Mouse (Mus musculus) midbrain, embryonic 15.5 days (tissue): Measurements from ENCODE around the gene Msantd3. TPM values are rescaled to one million over a fixed set of nuclear protein-coding genes. Genes with fewer than 3 reads are reported as not detected.

Experiments
- ATAC-seq: fragments of 200-750 bp; cut with Nextera tagmentation; replicated peaks from 2 replicates; pipeline ENCODE4 v1.8.0; 2017; ENCODE audit warnings: moderate TSS enrichment
- H3K27ac ChIP-seq: fragments of 300-500 bp; sonication (generic); 2 replicates; pipeline ENCODE4 v1.5.1; 2015; ENCODE audit warnings: mild to moderate bottlenecking, inconsistent platforms
- H3K27me3 ChIP-seq: fragments of 300-500 bp; sonication (generic); replicated peaks from 2 replicates; pipeline ENCODE4 v1.6.1; 2015; ENCODE audit warnings: inconsistent platforms
- H3K36me3 ChIP-seq: fragments of 300-500 bp; sonication (generic); replicated peaks from 2 replicates; pipeline ENCODE4 v1.6.1; 2015; ENCODE audit warnings: inconsistent platforms
- H3K4me1 ChIP-seq: fragments of 300-500 bp; sonication (generic); 2 replicates; pipeline ENCODE4 v1.6.1; 2015; ENCODE audit warnings: inconsistent platforms
- H3K4me2 ChIP-seq: fragments of 300-500 bp; sonication (generic); 2 replicates; pipeline ENCODE4 v1.6.1; 2015; ENCODE audit warnings: inconsistent platforms, mild to moderate bottlenecking, moderate library complexity
- H3K4me3 ChIP-seq: fragments of 300-500 bp; sonication (generic); 2 replicates; pipeline ENCODE4 v1.5.1; 2015; ENCODE audit warnings: mild to moderate bottlenecking, inconsistent platforms
- H3K9ac ChIP-seq: fragments of 300-500 bp; sonication (generic); 2 replicates; pipeline ENCODE4 v1.6.1; 2015; ENCODE audit warnings: mild to moderate bottlenecking, inconsistent platforms
- H3K9me3 ChIP-seq: fragments of 300-500 bp; sonication (generic); 2 replicates; pipeline ENCODE4 v1.6.1; 2016; ENCODE audit warnings: inconsistent platforms
- WGBS: fragments of 180-500 bp; shearing (Covaris S2); methylation state at CpG from one replicate; pipeline ENCODE4 v1.1.7; 2015; ENCODE audit warnings: mixed read lengths; 5-methylcytosine and 5-hydroxymethylcytosine counted together
- polyA plus RNA-seq: library from polyadenylated mRNA; unstranded; fragments of >200 nt; fragmentation: Nextera tagmentation; extraction: Ambion mirVana; gene quantifications from 2 replicates; pipeline ENCODE4 v1.2.1, GENCODE M21; 2015

Gene Msantd3
- polyA plus RNA-seq, 1 experiment from 2014 or later = 33.3 TPM

DNA sequence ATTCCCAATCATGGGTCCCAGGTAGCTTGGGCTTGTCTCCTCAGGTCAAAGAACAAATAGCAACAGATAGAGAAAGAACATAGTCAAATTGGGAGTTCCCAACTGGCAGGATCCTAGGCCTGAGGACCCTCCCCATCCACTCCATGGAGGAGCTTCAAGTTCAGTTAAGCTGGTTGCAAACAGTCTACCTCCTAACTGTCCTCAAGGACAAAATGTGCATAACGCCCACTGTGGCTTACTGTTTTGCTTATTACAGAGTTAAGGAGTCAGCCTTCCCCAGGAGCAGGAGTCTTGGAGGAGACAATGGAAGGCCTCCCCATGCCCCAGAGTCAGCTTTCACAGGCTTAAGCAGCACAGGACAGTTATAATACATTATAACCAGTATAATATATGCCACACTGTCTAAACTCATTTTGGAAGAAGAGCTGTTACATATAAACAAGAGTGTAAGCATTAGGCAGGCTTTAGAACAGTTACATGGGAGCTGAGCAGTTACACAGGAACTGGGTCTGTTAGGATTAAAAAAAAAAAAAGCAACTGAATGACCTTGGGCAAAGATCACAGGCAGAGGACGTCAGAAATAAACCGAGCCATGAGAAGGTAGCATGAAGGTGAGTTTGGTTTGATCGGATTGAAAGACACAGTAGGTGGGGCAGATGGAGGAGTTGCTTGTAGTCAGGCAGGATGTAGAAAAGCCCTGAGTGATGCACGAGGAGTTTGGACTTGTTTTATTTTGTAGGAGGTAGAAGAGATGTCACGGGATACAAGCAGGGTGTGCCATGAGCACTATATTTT lies 3.5 kb downstream of the Msantd3 start:
- H3K27me3 ChIP-seq = no peaks in the 10 kb centered on the region
- H3K9ac ChIP-seq = no peak overlapping the region
- no peak overlapping the region for H3K27ac ChIP-seq
- no peaks in the 10 kb centered on the region for H3K9me3 ChIP-seq
- no peak overlapping the region for H3K4me3 ChIP-seq
- H3K4me2 ChIP-seq = 0 out of 2 replicates have a peak overlapping the region, but pooled peaks have one; percentile 94
- peaks cover 76% of the 10 kb centered on the region for H3K4me1 ChIP-seq
- H3K36me3 ChIP-seq = no peaks in the 10 kb centered on the region
- ATAC-seq = no peak
- 65% methylated on average over 6 of the region's 6 CpGs for WGBS

DNA sequence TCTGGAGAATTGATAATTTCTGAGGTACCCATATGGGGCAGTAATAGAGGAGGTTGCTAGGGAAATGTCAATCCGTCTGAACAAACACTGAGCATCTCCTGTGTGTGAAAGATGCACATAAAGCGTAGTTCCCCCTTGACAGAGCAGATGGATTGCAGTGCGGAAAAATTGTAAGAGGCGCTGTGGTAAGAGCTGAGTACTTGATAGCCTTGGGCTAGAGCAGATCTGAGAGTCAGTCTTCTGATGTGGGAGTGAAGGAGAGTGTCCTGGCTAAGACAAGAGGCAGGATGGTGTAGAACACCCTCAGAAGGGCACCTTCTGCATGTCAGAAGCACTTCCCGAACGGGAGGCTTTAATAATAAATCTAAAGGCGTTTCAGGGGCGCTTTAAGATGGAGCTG lies 4.4 kb downstream of the Msantd3 start:
- Histone ChIP-seq H3K27ac (no peak overlapping the region), H3K4me1 (peaks cover 83% of the 10 kb centered on the region), H3K9me3 (no peaks in the 10 kb centered on the region), H3K27me3 (no peaks in the 10 kb centered on the region), H3K36me3 (no peaks in the 10 kb centered on the region), H3K4me3 (no peak overlapping the region), H3K9ac (no peak overlapping the region), H3K4me2 (no peak overlapping the region)
- 59% methylated on average over 8 of the region's 8 CpGs for WGBS
- no peak for ATAC-seq

DNA sequence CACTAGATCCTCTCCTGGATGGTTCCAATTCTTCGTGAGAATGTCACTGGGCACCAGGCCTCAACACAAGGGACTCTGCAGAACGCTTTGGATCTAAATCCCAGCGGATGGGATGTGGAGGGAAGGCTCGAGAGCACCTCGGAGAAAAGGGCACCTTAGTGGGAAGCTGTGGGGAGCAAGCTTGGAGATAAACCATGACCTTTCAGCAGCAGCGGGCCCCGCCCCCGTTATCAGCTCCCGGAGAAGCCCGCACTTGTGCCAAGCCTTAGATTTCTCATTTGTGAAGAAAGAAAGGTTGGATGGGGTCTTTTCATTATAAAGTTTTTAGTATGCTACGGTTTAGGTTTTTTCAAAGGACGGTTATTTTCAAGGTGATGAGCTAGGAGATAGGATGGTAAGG lies 6.2 kb downstream of the Msantd3 start:
- H3K9me3 ChIP-seq = no peaks in the 10 kb centered on the region
- H3K4me3 ChIP-seq = no peak overlapping the region
- no peaks in the 10 kb centered on the region for H3K36me3 ChIP-seq
- 40% methylated on average over 12 of the region's 12 CpGs for whole genome bisulfite sequencing
- no peaks in the 10 kb centered on the region for H3K27me3 ChIP-seq
- no peak overlapping the region for H3K4me2 ChIP-seq
- H3K9ac ChIP-seq = no peak overlapping the region
- peaks cover 78% of the 10 kb centered on the region for H3K4me1 ChIP-seq
- no peak for ATAC-seq
- H3K27ac ChIP-seq = peak overlapping the region; percentile 40; the same call in 1 of the 2 replicates

DNA sequence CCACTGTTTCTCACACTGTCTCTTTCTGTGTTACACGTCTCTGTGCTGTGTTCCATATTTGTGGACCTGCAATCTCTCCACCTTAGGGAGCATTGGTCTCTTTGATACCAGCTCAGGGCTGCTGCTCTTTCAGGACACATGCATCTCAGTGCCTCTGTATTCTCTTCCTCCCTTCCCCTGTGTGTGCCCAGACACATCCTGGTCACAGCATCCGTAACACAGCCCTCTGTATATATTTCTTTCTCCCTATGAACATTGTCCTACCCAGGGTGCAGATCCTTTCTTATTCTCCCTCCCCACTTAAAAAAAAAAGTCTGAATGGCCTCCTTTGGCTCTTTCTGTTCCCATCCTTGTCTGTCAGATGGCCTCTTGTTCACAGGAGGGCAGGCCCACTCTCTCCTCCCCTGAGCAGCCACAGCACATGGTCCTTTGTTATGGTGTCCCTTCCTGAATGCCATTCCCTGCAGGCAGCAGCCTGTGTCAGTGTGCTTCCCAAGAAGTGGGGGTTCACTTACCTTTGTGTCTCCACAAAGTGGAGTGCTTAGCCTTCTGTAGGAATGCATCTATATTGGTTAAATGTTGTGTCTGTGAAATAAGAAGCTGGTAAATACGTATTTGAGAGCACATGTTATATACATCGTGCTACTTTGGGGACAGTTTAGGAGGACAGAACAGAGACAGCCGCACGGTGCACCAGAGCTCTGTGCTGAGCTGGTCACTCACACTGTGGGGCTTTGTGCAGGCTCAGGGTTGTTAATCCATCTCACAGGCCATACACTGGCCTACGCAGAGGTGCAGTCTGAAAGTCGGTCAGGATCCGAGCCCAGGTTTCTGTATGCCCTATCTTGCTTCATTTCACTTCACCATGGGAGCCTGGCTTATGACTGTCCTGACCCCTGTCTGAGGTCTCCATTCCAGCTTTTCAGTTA lies 7.1 kb downstream of the Msantd3 start:
- Histone ChIP-seq H3K27me3 (no peaks in the 10 kb centered on the region), H3K9me3 (no peaks in the 10 kb centered on the region), H3K4me1 (peaks cover 72% of the 10 kb centered on the region), H3K4me2 (no peak overlapping the region), H3K9ac (no peak overlapping the region; the same call in 1 of the 2 replicates), H3K27ac (peak overlapping the region; percentile 40), H3K36me3 (no peaks in the 10 kb centered on the region), H3K4me3 (no peak overlapping the region)
- 16% methylated on average over 9 of the region's 9 CpGs for WGBS
- peak; percentile 65 for ATAC-seq

DNA sequence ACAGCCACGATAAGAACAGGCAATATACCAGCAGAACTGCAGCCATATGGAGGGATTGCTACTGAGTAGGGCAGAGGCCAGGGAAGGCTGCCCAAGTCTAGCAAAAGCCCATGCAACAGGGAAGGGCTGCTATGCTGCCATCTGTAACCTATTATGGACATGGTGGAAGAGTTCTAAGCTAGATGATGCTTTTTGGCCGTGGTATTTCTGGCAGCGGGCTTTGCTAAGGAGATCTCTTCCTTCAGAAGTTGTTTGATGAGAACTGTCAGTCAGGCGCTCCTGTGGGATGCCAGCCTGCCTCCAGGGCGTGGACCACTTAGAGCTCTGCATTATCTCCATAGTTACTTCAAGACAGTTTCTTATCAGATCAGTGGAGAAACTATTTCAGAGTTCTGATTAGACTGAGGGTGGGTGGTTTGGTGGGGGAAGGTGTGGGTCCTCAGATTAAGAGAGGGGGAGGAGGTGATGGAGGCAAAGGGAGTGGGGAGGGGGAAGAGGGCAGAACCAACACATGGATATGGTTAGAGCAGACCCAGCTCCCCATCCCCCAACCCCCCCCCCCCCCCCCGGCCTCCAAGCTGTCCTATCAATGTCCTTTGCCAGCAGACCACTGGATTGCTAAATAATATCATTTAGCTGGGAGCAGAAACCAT lies 8.8 kb downstream of the Msantd3 start:
- no peak overlapping the region for H3K4me2 ChIP-seq
- no peak overlapping the region for H3K4me3 ChIP-seq
- H3K9me3 ChIP-seq = no peaks in the 10 kb centered on the region
- H3K4me1 ChIP-seq = peaks cover 55% of the 10 kb centered on the region
- 0 out of 2 replicates have a peak overlapping the region, but pooled peaks have one; percentile 9 for H3K27ac ChIP-seq
- no peaks in the 10 kb centered on the region for H3K27me3 ChIP-seq
- peaks cover 10% of the 10 kb centered on the region; the same call in 1 of the 2 replicates for H3K36me3 ChIP-seq
- ATAC-seq = no peak
- H3K9ac ChIP-seq = no peak overlapping the region
- WGBS = 32% methylated on average over 6 of the region's 6 CpGs

DNA sequence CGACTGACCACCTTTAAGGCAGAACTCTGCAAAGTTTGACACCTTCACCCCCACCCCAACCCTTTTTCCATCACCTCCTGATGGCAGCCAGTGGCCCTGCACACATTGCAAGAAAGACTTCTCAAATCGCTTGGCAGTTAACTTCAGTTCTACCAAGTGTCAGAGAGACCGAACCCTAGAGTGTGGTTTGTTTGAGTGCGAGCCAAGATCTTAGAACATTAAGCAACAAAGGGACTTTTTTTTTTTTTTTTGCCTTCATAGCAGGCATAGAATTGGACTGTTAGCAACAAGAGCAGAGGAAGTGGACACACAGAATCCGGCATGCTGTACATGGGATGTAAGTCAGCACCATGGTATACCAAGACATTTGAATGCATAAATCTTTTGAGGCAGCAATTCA lies 9.9 kb downstream of the Msantd3 start:
- peaks cover 43% of the 10 kb centered on the region for H3K4me1 ChIP-seq
- ATAC-seq = no peak
- peaks cover 16% of the 10 kb centered on the region; the same call in 1 of the 2 replicates for H3K36me3 ChIP-seq
- no peaks in the 10 kb centered on the region for H3K9me3 ChIP-seq
- H3K4me2 ChIP-seq = no peak overlapping the region
- H3K27ac ChIP-seq = no peak overlapping the region
- no peak overlapping the region for H3K4me3 ChIP-seq
- H3K27me3 ChIP-seq = no peaks in the 10 kb centered on the region
- WGBS = 77% methylated on average over 5 of the region's 5 CpGs
- H3K9ac ChIP-seq = no peak overlapping the region

DNA sequence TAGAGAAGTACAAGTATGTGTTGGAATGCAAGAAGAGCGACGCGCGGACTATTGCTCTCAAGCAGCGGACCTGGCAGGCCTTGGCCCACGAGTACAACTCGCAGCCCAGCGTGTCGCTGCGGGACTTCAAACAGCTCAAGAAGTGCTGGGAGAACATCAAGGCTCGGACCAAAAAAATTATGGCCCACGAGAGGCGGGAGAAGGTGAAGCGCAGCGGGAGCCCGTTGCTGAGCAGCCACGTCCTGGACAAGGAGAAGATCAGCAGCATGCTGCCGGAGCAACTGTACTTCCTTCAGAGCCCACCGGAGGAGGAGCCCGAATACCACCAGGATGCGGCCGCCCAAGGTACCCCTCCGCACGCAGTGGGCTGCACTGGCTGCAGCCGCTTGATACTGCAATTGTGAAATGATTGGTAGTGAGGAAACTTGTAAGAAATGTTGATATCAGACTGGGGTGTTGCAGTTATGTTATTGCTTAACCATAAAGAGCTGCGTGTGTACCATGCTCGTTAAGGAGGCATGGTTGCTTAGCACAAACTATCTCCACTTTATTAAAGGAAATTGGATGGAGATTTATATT lies 12.8 kb downstream of the Msantd3 start:
- no peak overlapping the region for H3K27ac ChIP-seq
- no peak overlapping the region for H3K4me2 ChIP-seq
- H3K27me3 ChIP-seq = no peaks in the 10 kb centered on the region
- H3K36me3 ChIP-seq = peaks cover 16% of the 10 kb centered on the region; the same call in 1 of the 2 replicates
- H3K4me3 ChIP-seq = no peak overlapping the region
- WGBS = 95% methylated on average over 27 of the region's 27 CpGs
- H3K9me3 ChIP-seq = no peaks in the 10 kb centered on the region
- H3K4me1 ChIP-seq = peaks cover 14% of the 10 kb centered on the region
- H3K9ac ChIP-seq = no peak overlapping the region
- ATAC-seq = no peak

DNA sequence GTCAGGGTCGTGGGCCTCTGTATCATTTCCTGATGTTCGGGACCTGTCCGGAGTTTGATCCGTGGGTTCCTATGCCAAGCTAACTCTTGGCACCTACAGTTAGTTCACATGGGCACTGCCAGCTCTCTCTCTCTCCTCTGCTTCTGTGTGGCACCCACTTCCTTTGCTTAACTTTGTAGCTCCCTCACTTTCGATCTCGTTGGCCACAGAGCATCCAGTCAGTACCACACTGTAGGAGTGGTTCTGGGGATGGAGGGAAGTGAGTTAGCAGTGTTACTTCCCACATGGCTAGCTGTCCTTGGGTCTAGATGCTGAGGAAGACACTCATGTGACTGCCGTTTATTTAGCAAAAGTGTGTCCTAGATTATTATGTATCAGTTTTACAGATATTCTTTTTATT lies 14.4 kb downstream of the Msantd3 start:
- H3K4me1 ChIP-seq = no peaks in the 10 kb centered on the region
- 94% methylated on average over 7 of the region's 7 CpGs for WGBS
- H3K27ac ChIP-seq = no peak overlapping the region
- no peaks in the 10 kb centered on the region for H3K27me3 ChIP-seq
- ATAC-seq = no peak
- H3K9ac ChIP-seq = no peak overlapping the region
- H3K4me2 ChIP-seq = no peak overlapping the region
- H3K36me3 ChIP-seq = peaks cover 19% of the 10 kb centered on the region; the same call in 1 of the 2 replicates
- H3K9me3 ChIP-seq = no peaks in the 10 kb centered on the region
- no peak overlapping the region for H3K4me3 ChIP-seq

DNA sequence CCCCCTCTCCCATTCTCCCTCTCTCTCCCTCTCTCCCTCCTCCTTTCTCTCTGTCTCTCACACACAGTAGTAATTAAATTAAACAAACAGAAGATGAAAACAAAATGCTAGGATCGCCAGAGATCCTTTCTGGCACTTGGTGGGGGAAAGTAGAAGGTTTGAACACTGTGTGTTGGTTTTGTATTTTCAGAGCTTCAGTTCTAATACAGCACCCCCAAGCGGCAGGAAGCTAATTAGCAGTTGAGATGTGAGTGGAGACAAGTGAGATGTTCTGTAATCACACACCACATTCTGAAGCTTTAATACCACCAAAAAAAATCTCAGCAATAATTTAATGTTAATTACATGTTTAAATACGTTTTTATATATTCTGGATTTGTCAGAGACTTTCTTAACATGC lies 16.0 kb downstream of the Msantd3 start:
- peaks cover 19% of the 10 kb centered on the region; the same call in 1 of the 2 replicates for H3K36me3 ChIP-seq
- H3K27me3 ChIP-seq = no peaks in the 10 kb centered on the region
- no peak overlapping the region for H3K27ac ChIP-seq
- 29% methylated on average over 3 of the region's 3 CpGs for WGBS
- no peak overlapping the region for H3K9ac ChIP-seq
- ATAC-seq = no peak
- no peaks in the 10 kb centered on the region for H3K9me3 ChIP-seq
- H3K4me1 ChIP-seq = no peaks in the 10 kb centered on the region
- H3K4me3 ChIP-seq = no peak overlapping the region
- H3K4me2 ChIP-seq = no peak overlapping the region

DNA sequence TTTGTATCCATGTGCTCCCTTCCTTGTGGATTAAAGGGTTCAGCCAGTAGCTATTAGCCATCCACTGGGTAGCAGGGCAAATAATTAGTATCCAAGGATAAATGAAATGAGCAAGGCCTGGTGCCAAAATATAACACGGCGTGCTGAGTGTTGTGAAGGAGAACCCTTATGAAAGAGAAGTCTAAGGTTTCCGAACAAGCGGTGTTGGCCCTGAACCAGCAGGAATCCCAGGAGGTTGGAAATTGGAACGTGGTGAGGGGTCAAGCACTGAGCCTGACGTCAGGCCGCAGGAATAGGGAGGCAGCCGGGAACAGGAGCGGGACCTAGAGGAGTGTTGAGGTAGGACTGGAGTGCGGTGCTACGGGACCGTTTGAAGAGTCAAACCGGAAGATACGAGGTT lies 19.9 kb downstream of the Msantd3 start:
- no peak for ATAC-seq
- no peak overlapping the region for H3K4me3 ChIP-seq
- H3K4me1 ChIP-seq = no peaks in the 10 kb centered on the region
- no peak overlapping the region for H3K27ac ChIP-seq
- H3K36me3 ChIP-seq = peaks cover 5% of the 10 kb centered on the region; the same call in 1 of the 2 replicates
- WGBS = 82% methylated on average over 14 of the region's 14 CpGs
- H3K27me3 ChIP-seq = no peaks in the 10 kb centered on the region
- H3K9me3 ChIP-seq = no peaks in the 10 kb centered on the region
- H3K4me2 ChIP-seq = no peak overlapping the region
- no peak overlapping the region for H3K9ac ChIP-seq

DNA sequence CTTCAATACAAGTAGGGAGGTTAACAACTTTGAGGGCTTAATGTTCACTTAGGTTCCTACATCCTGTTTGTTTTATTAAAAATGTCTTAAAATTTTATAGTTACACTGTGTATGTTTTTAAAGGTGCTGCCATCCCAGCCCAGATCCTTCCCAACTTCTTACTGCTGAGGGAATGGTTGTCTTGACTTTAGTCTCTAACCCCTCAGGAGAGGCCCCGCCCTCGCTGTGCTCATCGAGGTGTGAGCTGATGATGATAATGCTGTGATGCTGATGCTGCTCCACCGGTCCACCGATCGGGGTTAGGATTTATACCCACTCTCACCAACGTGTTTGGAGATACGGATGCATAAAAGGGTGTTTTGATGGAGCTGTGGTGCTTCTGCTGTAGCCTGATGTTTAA lies 22.1 kb downstream of the Msantd3 start:
- no peak overlapping the region for H3K27ac ChIP-seq
- H3K4me2 ChIP-seq = no peak overlapping the region
- no peak overlapping the region for H3K9ac ChIP-seq
- 86% methylated on average over 8 of the region's 8 CpGs for WGBS
- ATAC-seq = no peak
- H3K4me1 ChIP-seq = no peaks in the 10 kb centered on the region
- no peaks in the 10 kb centered on the region for H3K27me3 ChIP-seq
- H3K9me3 ChIP-seq = no peaks in the 10 kb centered on the region
- H3K4me3 ChIP-seq = no peak overlapping the region
- H3K36me3 ChIP-seq = peaks cover 5% of the 10 kb centered on the region; the same call in 1 of the 2 replicates

DNA sequence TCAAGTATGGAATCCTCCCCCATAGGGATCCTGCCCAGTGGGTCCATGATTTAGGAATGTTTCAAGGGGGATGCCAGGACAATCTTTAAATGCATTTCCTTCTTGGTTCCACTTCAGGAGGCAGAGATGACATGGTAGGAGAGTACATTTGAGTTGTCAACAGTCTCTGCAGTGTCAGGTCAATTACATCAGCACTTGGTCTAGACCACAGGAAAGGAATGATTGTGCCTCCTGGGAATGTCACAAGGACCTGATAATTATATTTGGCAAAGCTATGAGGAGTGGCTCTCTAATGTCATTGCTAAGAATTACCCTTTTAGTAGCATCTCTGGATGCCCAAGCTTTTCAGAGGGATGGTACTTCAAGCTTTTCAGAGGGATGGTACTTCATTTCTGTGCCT lies 25.2 kb downstream of the Msantd3 start:
- Histone ChIP-seq H3K27ac (no peak overlapping the region), H3K4me2 (no peak overlapping the region), H3K36me3 (peaks cover 3% of the 10 kb centered on the region; the same call in 1 of the 2 replicates), H3K9me3 (no peaks in the 10 kb centered on the region), H3K4me3 (no peak overlapping the region), H3K27me3 (no peaks in the 10 kb centered on the region), H3K9ac (no peak overlapping the region), H3K4me1 (no peaks in the 10 kb centered on the region)
- no peak for ATAC-seq
